Mouse (Mus musculus): Measurements from ENCODE around the gene Gga1. TPM values are rescaled to one million over a fixed set of nuclear protein-coding genes. Genes with fewer than 3 reads are reported as not detected.

Gene Gga1
- polyA plus RNA-seq, 1 experiment from 2014 or later = 29.3 TPM

- Histone ChIP-seq H3K36me3 (ENCODE audit: control insufficient read depth, insufficient read depth, low read length) (0 out of 2 replicates have a peak, but pooled peaks cover 2% of the 10 kb centered on the region), H3K27ac (ENCODE audit: low read depth, low read length) (peak within 1 kb of the TSS; percentile 91), H3K4me2 (peak within 1 kb of the TSS; percentile 88), H3K4me3 (ENCODE audit: low read depth, low read length) (peak within 1 kb of the TSS; percentile 52), H3K9me3 (replicated peaks; ENCODE audit: control insufficient read depth, low read length) (no peaks in the 10 kb centered on the region), H3K9ac (ENCODE audit: low read depth, low read length) (peak within 1 kb of the TSS; percentile 68), H3K4me1 (ENCODE audit: control insufficient read depth, insufficient read depth, low read length) (peaks cover 34% of the 10 kb centered on the region), H3K27me3 (ENCODE audit: control insufficient read depth, insufficient read depth, low read length) (no peaks in the 10 kb centered on the region)
- WGBS (ENCODE audit: insufficient replicate concordance) = 6% methylated on average over 20 of the region's 20 CpGs
- peak; percentile 65 for ATAC-seq (replicated peaks; ENCODE audit: insufficient number of reproducible peaks, low FRiP score, low TSS enrichment)
Observed at GRCm38 (mm10) chr15:78926021-78926919, 49.3 kb downstream of the Gga1 start, which contains the start of gene Lgals1. TSS of gene Lgals1 (plus strand) at chr15:78926725.

GRCm38 (mm10) chr15:78927021-78927787, 50.2 kb downstream of the Gga1 start:
- peak overlapping the region; percentile 88 for H3K4me2 ChIP-seq

GRCm38 (mm10) chr15:78927788-78928457, 50.9 kb downstream of the Gga1 start:
- peak overlapping the region; percentile 68 for H3K9ac ChIP-seq (ENCODE audit: low read depth, low read length)
- no peaks in the 10 kb centered on the region for H3K27me3 ChIP-seq (ENCODE audit: control insufficient read depth, insufficient read depth, low read length)
- under 1% methylated on average over 29 of the region's 35 CpGs for whole genome bisulfite sequencing (ENCODE audit: insufficient replicate concordance)
- H3K27ac ChIP-seq (ENCODE audit: low read depth, low read length) = peak overlapping the region; percentile 91
- H3K4me1 ChIP-seq (ENCODE audit: control insufficient read depth, insufficient read depth, low read length) = peaks cover 34% of the 10 kb centered on the region
- H3K36me3 ChIP-seq (ENCODE audit: control insufficient read depth, insufficient read depth, low read length) = 0 out of 2 replicates have a peak, but pooled peaks cover 2% of the 10 kb centered on the region
- ATAC-seq (replicated peaks; ENCODE audit: insufficient number of reproducible peaks, low FRiP score, low TSS enrichment) = 0 out of 2 replicates have a peak, but pooled peaks have one; percentile 16
- peak overlapping the region; percentile 88 for H3K4me2 ChIP-seq
- H3K4me3 ChIP-seq (ENCODE audit: low read depth, low read length) = peak overlapping the region; percentile 52
- no peaks in the 10 kb centered on the region for H3K9me3 ChIP-seq (replicated peaks; ENCODE audit: control insufficient read depth, low read length)

More at GRCm38 (mm10) chr15:78927021-78927787, 50.2 kb downstream of the Gga1 start:
- H3K9me3 ChIP-seq (replicated peaks; ENCODE audit: control insufficient read depth, low read length) = no peaks in the 10 kb centered on the region
- H3K36me3 ChIP-seq (ENCODE audit: control insufficient read depth, insufficient read depth, low read length) = 0 out of 2 replicates have a peak, but pooled peaks cover 2% of the 10 kb centered on the region
- H3K4me3 ChIP-seq (ENCODE audit: low read depth, low read length) = peak overlapping the region; percentile 52
- WGBS (ENCODE audit: insufficient replicate concordance) = 14% methylated on average over 15 of the region's 15 CpGs
- H3K27me3 ChIP-seq (ENCODE audit: control insufficient read depth, insufficient read depth, low read length) = no peaks in the 10 kb centered on the region
- peak overlapping the region; percentile 91 for H3K27ac ChIP-seq (ENCODE audit: low read depth, low read length)
- H3K4me1 ChIP-seq (ENCODE audit: control insufficient read depth, insufficient read depth, low read length) = peaks cover 34% of the 10 kb centered on the region
- ATAC-seq (replicated peaks; ENCODE audit: insufficient number of reproducible peaks, low FRiP score, low TSS enrichment) = no peak
- peak overlapping the region; percentile 68 for H3K9ac ChIP-seq (ENCODE audit: low read depth, low read length)

GRCm38 (mm10) chr15:78928539-78928938, 51.5 kb downstream of the Gga1 start:
- Histone ChIP-seq H3K9ac (ENCODE audit: low read depth, low read length) (peak overlapping the region; percentile 68), H3K4me1 (ENCODE audit: control insufficient read depth, insufficient read depth, low read length) (peaks cover 34% of the 10 kb centered on the region), H3K36me3 (ENCODE audit: control insufficient read depth, insufficient read depth, low read length) (0 out of 2 replicates have a peak, but pooled peaks cover 2% of the 10 kb centered on the region), H3K4me2 (peak overlapping the region; percentile 88), H3K27me3 (ENCODE audit: control insufficient read depth, insufficient read depth, low read length) (no peaks in the 10 kb centered on the region), H3K9me3 (replicated peaks; ENCODE audit: control insufficient read depth, low read length) (no peaks in the 10 kb centered on the region), H3K4me3 (ENCODE audit: low read depth, low read length) (peak overlapping the region; percentile 52), H3K27ac (ENCODE audit: low read depth, low read length) (peak overlapping the region; percentile 91; the same call in 1 of the 2 replicates)
- no peak for ATAC-seq (replicated peaks; ENCODE audit: insufficient number of reproducible peaks, low FRiP score, low TSS enrichment)
- 46% methylated on average over 8 of the region's 8 CpGs for WGBS (ENCODE audit: insufficient replicate concordance)

GRCm38 (mm10) chr15:78930192-78930706, 53.3 kb downstream of the Gga1 start:
- Histone ChIP-seq H3K4me1 (ENCODE audit: control insufficient read depth, insufficient read depth, low read length) (peaks cover 31% of the 10 kb centered on the region), H3K9me3 (replicated peaks; ENCODE audit: control insufficient read depth, low read length) (no peaks in the 10 kb centered on the region), H3K27me3 (ENCODE audit: control insufficient read depth, insufficient read depth, low read length) (no peaks in the 10 kb centered on the region), H3K27ac (ENCODE audit: low read depth, low read length) (no peak overlapping the region), H3K4me2 (no peak overlapping the region), H3K36me3 (ENCODE audit: control insufficient read depth, insufficient read depth, low read length) (0 out of 2 replicates have a peak, but pooled peaks cover 2% of the 10 kb centered on the region), H3K9ac (ENCODE audit: low read depth, low read length) (no peak overlapping the region), H3K4me3 (ENCODE audit: low read depth, low read length) (no peak overlapping the region)
- 90% methylated on average over 6 of the region's 6 CpGs for WGBS (ENCODE audit: insufficient replicate concordance)
- no peak for ATAC-seq (replicated peaks; ENCODE audit: insufficient number of reproducible peaks, low FRiP score, low TSS enrichment)

GRCm38 (mm10) chr15:78930801-78931426, 53.9 kb downstream of the Gga1 start:
- no peaks in the 10 kb centered on the region for H3K27me3 ChIP-seq (ENCODE audit: control insufficient read depth, insufficient read depth, low read length)
- no peak overlapping the region for H3K4me3 ChIP-seq (ENCODE audit: low read depth, low read length)
- 82% methylated on average over 7 of the region's 7 CpGs for WGBS (ENCODE audit: insufficient replicate concordance)
- peaks cover 27% of the 10 kb centered on the region for H3K4me1 ChIP-seq (ENCODE audit: control insufficient read depth, insufficient read depth, low read length)
- H3K9me3 ChIP-seq (replicated peaks; ENCODE audit: control insufficient read depth, low read length) = no peaks in the 10 kb centered on the region
- H3K9ac ChIP-seq (ENCODE audit: low read depth, low read length) = no peak overlapping the region
- no peak for ATAC-seq (replicated peaks; ENCODE audit: insufficient number of reproducible peaks, low FRiP score, low TSS enrichment)
- no peak overlapping the region for H3K4me2 ChIP-seq
- 0 out of 2 replicates have a peak, but pooled peaks cover 2% of the 10 kb centered on the region for H3K36me3 ChIP-seq (ENCODE audit: control insufficient read depth, insufficient read depth, low read length)
- H3K27ac ChIP-seq (ENCODE audit: low read depth, low read length) = no peak overlapping the region

GRCm38 (mm10) chr15:78931577-78931976, 54.6 kb downstream of the Gga1 start:
- no peaks in the 10 kb centered on the region for H3K9me3 ChIP-seq (replicated peaks; ENCODE audit: control insufficient read depth, low read length)
- H3K4me1 ChIP-seq (ENCODE audit: control insufficient read depth, insufficient read depth, low read length) = peaks cover 26% of the 10 kb centered on the region
- 0 out of 2 replicates have a peak, but pooled peaks cover 2% of the 10 kb centered on the region for H3K36me3 ChIP-seq (ENCODE audit: control insufficient read depth, insufficient read depth, low read length)
- H3K27me3 ChIP-seq (ENCODE audit: control insufficient read depth, insufficient read depth, low read length) = no peaks in the 10 kb centered on the region
- ATAC-seq (replicated peaks; ENCODE audit: insufficient number of reproducible peaks, low FRiP score, low TSS enrichment) = no peak
- H3K4me3 ChIP-seq (ENCODE audit: low read depth, low read length) = no peak overlapping the region
- 17% methylated on average over 3 of the region's 3 CpGs for WGBS (ENCODE audit: insufficient replicate concordance)
- no peak overlapping the region for H3K9ac ChIP-seq (ENCODE audit: low read depth, low read length)
- H3K4me2 ChIP-seq = no peak overlapping the region
- no peak overlapping the region for H3K27ac ChIP-seq (ENCODE audit: low read depth, low read length)

Measured in heart, embryonic 11.5 days (tissue).